Mouse (Mus musculus): ENCODE data around the gene Chtf18. TPM values are rescaled to one million over a fixed set of nuclear protein-coding genes. Genes with fewer than 3 reads are reported as not detected.

The Chtf18 gene
- polyA plus RNA-seq (2014; fragmentation: Illumina TruSeq; extraction: RNeasy Lipid Tissue Mini Kit (QIAGEN cat#74804); ENCODE audit: low read depth, low replicate concordance): not detected

DNA sequence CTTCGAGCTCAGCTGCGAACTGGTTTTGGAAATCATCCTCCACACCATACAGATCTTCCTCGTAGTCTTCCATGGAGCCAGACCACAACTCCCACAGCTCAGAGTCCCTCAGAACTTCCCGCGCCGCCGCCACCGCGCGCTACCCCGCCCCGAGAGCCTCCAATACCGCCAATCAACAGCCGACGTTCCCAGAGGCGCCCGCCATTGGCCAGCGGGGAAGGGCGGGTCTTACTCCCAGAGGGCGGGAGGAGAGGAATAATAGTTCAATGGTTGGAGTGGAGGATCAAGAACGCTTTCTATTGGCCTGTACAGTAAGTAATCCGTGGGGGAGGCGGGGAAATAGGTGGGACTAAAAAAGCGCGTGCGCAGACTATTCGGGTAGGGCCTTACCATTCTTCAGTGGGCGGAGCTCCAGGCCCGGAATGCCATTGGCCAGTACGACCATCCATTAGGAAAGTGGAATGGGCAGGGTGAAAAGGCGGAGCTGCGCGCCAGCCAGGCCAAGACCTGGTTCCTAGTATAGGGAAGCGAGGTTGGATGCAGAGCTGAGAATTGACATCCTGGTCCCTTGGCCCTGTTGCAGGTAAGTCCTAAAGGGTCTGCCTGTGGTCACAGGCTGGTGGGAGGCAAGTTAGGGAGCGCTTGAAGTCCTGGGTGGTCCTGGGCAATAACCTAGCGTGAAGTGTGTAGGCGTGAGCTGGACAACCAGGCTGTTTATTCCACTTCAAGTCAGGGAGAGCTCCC lies at the start of gene Chtf18, which contains the start of gene Rpusd1:
Gene Chtf18 (minus strand): TSS at position 155 of the 744 bp plus-strand sequence.
Gene Rpusd1 (plus strand): TSS at position 406 of the 744 bp plus-strand sequence.

DNA sequence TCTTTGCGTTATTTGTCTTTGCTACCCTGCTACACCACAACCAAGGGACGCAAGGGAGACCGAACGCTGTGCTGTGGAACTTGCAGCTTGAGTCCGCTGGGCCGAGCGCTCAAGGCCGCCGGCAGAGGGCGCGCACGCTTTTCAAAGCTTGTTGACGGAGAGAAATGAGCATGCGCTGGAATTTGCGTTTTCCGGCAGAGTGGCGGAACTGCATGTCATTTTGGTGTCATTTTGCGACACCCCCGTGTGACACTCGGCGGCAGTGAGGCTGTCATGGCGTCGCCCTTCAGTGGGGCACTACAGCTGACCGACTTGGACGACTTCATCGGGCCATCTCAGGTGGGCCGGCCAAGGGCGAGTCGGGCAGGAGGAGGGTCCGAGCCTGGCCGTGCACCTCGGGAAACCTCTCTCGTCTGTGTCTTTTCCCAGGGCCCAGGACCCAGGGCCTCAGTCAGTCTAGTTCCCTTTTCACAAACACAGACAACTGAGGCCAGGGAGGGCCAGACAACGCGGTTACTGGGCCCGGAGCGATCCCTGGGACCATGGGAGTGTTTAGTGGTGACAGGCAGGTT lies 46.4 kb upstream of the Chtf18 start, which contains the start of gene Narfl:
Gene Narfl (plus strand): TSS at position 228 of the 572 bp plus-strand sequence.

DNA sequence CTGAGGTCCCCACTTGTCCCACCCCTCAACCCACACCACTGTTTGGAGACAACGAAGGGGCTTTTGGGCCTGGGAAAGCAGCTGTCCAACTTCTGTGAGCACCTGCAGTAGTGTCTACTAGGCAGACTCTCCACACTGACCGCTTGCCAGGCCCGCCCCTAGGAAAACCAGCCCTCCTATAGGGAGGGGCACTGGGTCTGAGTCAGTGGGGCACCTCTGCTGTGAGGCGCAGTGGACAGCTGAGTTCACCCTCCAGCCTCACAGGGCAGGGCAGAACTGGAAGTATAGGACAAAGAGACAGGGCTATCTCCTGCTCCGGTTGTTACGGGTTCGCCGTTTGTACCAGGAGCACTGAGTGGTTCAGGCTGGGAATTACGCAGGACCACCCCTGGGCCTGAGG lies 27.0 kb upstream of the Chtf18 start, which contains the start of gene Msln:
Gene Msln (minus strand): TSS at position 138 of the 400 bp plus-strand sequence.

DNA sequence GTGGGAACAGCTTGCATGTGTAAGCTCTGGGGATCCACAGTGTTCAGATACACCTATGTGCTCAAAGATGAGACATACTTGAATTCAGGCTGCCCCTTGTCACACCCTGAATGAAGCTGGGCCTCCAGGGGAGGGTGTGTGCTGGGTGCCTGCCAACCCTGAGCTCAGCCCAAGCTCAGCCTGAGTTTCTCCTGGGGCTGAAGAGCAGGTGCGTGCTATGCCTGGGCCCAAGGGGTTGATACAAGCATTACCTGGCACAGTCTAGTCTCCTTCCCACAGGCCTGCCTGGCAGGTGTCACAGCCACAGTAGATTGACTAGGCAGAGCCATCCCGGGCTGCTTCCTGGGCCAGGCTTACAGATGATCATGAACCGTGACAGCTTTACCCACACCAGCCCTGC lies 8.5 kb upstream of the Chtf18 start, which contains the start of gene Mslnl:
Gene Mslnl (plus strand): TSS at position 298 of the 400 bp plus-strand sequence.

DNA sequence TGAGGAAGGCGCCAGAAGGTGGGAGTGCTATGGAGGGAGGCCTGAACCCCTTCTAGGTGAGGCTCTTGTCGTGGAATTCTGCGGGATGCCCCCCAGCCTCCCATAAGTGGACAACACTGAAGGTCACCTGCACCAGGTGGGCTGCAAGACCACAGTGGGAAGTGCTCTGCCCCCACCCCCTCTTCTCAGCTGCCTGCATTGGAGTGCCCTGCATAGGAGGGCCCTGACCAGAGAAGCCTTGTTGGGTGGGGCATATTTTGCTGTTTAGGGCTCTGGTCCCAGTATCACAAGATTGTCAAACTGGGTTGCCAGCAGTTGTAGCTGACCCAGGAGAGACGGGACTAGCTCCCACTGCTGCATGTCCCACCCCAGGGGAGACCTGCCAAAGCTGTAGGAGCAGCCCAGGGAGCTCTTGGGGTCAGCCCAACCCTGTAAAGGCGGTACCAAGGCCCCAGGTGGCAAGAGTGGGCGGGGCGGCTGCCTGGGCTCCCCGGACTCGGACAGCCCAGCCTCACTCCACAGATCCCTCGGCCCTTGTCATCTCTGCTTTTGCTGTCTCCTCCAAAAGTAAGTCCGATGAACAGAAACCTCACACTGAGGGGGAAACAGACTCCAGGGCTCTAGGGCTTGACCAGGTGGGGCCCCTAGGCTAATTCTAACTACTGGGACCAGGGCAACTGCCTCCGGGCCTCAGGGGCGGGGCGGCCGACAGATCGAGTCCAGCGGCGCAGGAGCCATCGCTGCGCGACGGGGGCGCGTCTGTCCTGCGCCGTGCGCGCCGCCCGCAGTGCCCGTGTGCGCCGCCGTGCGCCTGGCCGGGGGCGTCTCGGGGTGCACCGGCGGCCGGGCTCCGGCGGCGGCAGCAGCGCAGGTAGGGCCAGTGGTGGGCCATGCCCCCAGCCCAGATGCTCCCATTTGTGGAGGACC lies 10.2 kb downstream of the Chtf18 start, which contains the start of gene Gng13:
Gene Gng13 (plus strand): TSS at position 461 of the 927 bp plus-strand sequence.

Other genes starting within 250 kb of the Chtf18 start
- gene Sstr5, start 230.1 kb downstream of the Chtf18 start, polyA plus RNA-seq (2014; fragmentation: Illumina TruSeq; extraction: RNeasy Lipid Tissue Mini Kit (QIAGEN cat#74804); ENCODE audit: low read depth, low replicate concordance): not detected
- not detected for gene Sox8, start 156.7 kb downstream of the Chtf18 start, polyA plus RNA-seq (2014; fragmentation: Illumina TruSeq; extraction: RNeasy Lipid Tissue Mini Kit (QIAGEN cat#74804); ENCODE audit: low read depth, low replicate concordance)
- gene Lmf1, start 148.3 kb downstream of the Chtf18 start, polyA plus RNA-seq (2014; fragmentation: Illumina TruSeq; extraction: RNeasy Lipid Tissue Mini Kit (QIAGEN cat#74804); ENCODE audit: low read depth, low replicate concordance): 2.1 TPM
- not detected for gene Gng13, start 10.2 kb downstream of the Chtf18 start, polyA plus RNA-seq (2014; fragmentation: Illumina TruSeq; extraction: RNeasy Lipid Tissue Mini Kit (QIAGEN cat#74804); ENCODE audit: low read depth, low replicate concordance)
- gene Rpusd1, start 251 bp upstream of the Chtf18 start, polyA plus RNA-seq (2014; fragmentation: Illumina TruSeq; extraction: RNeasy Lipid Tissue Mini Kit (QIAGEN cat#74804); ENCODE audit: low read depth, low replicate concordance): not detected
- gene Mslnl, start 8.6 kb upstream of the Chtf18 start, polyA plus RNA-seq (2014; fragmentation: Illumina TruSeq; extraction: RNeasy Lipid Tissue Mini Kit (QIAGEN cat#74804); ENCODE audit: low read depth, low replicate concordance): not detected
- gene Msln, start 27.0 kb upstream of the Chtf18 start, polyA plus RNA-seq (2014; fragmentation: Illumina TruSeq; extraction: RNeasy Lipid Tissue Mini Kit (QIAGEN cat#74804); ENCODE audit: low read depth, low replicate concordance): 0.53 TPM
- gene Narfl, start 46.4 kb upstream of the Chtf18 start, polyA plus RNA-seq (2014; fragmentation: Illumina TruSeq; extraction: RNeasy Lipid Tissue Mini Kit (QIAGEN cat#74804); ENCODE audit: low read depth, low replicate concordance): 2.1 TPM
- gene Haghl, start 58.3 kb upstream of the Chtf18 start, polyA plus RNA-seq (2014; fragmentation: Illumina TruSeq; extraction: RNeasy Lipid Tissue Mini Kit (QIAGEN cat#74804); ENCODE audit: low read depth, low replicate concordance): not detected
- not detected for gene Ccdc78, start 59.2 kb upstream of the Chtf18 start, polyA plus RNA-seq (2014; fragmentation: Illumina TruSeq; extraction: RNeasy Lipid Tissue Mini Kit (QIAGEN cat#74804); ENCODE audit: low read depth, low replicate concordance)
- 0.32 TPM for gene Fam173a, start 65.5 kb upstream of the Chtf18 start, polyA plus RNA-seq (2014; fragmentation: Illumina TruSeq; extraction: RNeasy Lipid Tissue Mini Kit (QIAGEN cat#74804); ENCODE audit: low read depth, low replicate concordance)
- gene AC134908.4, start 68.2 kb upstream of the Chtf18 start, polyA plus RNA-seq (2014; fragmentation: Illumina TruSeq; extraction: RNeasy Lipid Tissue Mini Kit (QIAGEN cat#74804); ENCODE audit: low read depth, low replicate concordance): 1.6 TPM
- gene Metrn, start 69.7 kb upstream of the Chtf18 start, polyA plus RNA-seq (2014; fragmentation: Illumina TruSeq; extraction: RNeasy Lipid Tissue Mini Kit (QIAGEN cat#74804); ENCODE audit: low read depth, low replicate concordance): not detected
- not detected for gene Fbxl16, start 81.7 kb upstream of the Chtf18 start, polyA plus RNA-seq (2014; fragmentation: Illumina TruSeq; extraction: RNeasy Lipid Tissue Mini Kit (QIAGEN cat#74804); ENCODE audit: low read depth, low replicate concordance)
- 0.64 TPM for gene Wdr24, start 96.2 kb upstream of the Chtf18 start, polyA plus RNA-seq (2014; fragmentation: Illumina TruSeq; extraction: RNeasy Lipid Tissue Mini Kit (QIAGEN cat#74804); ENCODE audit: low read depth, low replicate concordance)
- gene Jmjd8, start 101.4 kb upstream of the Chtf18 start, polyA plus RNA-seq (2014; fragmentation: Illumina TruSeq; extraction: RNeasy Lipid Tissue Mini Kit (QIAGEN cat#74804); ENCODE audit: low read depth, low replicate concordance): 5.3 TPM
- gene Stub1, start 106.0 kb upstream of the Chtf18 start, polyA plus RNA-seq (2014; fragmentation: Illumina TruSeq; extraction: RNeasy Lipid Tissue Mini Kit (QIAGEN cat#74804); ENCODE audit: low read depth, low replicate concordance): 5.4 TPM
- not detected for gene Rhbdl1, start 109.9 kb upstream of the Chtf18 start, polyA plus RNA-seq (2014; fragmentation: Illumina TruSeq; extraction: RNeasy Lipid Tissue Mini Kit (QIAGEN cat#74804); ENCODE audit: low read depth, low replicate concordance)
- not detected for gene Gm20683, start 114.3 kb upstream of the Chtf18 start, polyA plus RNA-seq (2014; fragmentation: Illumina TruSeq; extraction: RNeasy Lipid Tissue Mini Kit (QIAGEN cat#74804); ENCODE audit: low read depth, low replicate concordance)
- gene Rhot2, start 117.4 kb upstream of the Chtf18 start, polyA plus RNA-seq (2014; fragmentation: Illumina TruSeq; extraction: RNeasy Lipid Tissue Mini Kit (QIAGEN cat#74804); ENCODE audit: low read depth, low replicate concordance): 9.5 TPM
- gene Wdr90, start 134.1 kb upstream of the Chtf18 start, polyA plus RNA-seq (2014; fragmentation: Illumina TruSeq; extraction: RNeasy Lipid Tissue Mini Kit (QIAGEN cat#74804); ENCODE audit: low read depth, low replicate concordance): 0.45 TPM
- 3.8 TPM for gene Mcrip2, start 141.3 kb upstream of the Chtf18 start, polyA plus RNA-seq (2014; fragmentation: Illumina TruSeq; extraction: RNeasy Lipid Tissue Mini Kit (QIAGEN cat#74804); ENCODE audit: low read depth, low replicate concordance)
- 13.0 TPM for gene Mettl26, start 147.7 kb upstream of the Chtf18 start, polyA plus RNA-seq (2014; fragmentation: Illumina TruSeq; extraction: RNeasy Lipid Tissue Mini Kit (QIAGEN cat#74804); ENCODE audit: low read depth, low replicate concordance)
- not detected for gene Wfikkn1, start 153.4 kb upstream of the Chtf18 start, polyA plus RNA-seq (2014; fragmentation: Illumina TruSeq; extraction: RNeasy Lipid Tissue Mini Kit (QIAGEN cat#74804); ENCODE audit: low read depth, low replicate concordance)
- gene Rab40c, start 192.3 kb upstream of the Chtf18 start, polyA plus RNA-seq (2014; fragmentation: Illumina TruSeq; extraction: RNeasy Lipid Tissue Mini Kit (QIAGEN cat#74804); ENCODE audit: low read depth, low replicate concordance): 0.74 TPM
- gene Pigq, start 217.5 kb upstream of the Chtf18 start, polyA plus RNA-seq (2014; fragmentation: Illumina TruSeq; extraction: RNeasy Lipid Tissue Mini Kit (QIAGEN cat#74804); ENCODE audit: low read depth, low replicate concordance): 14.8 TPM
- not detected for gene Nhlrc4, start 217.5 kb upstream of the Chtf18 start, polyA plus RNA-seq (2014; fragmentation: Illumina TruSeq; extraction: RNeasy Lipid Tissue Mini Kit (QIAGEN cat#74804); ENCODE audit: low read depth, low replicate concordance)
- not detected for gene A930017K11Rik, start 225.1 kb upstream of the Chtf18 start, polyA plus RNA-seq (2014; fragmentation: Illumina TruSeq; extraction: RNeasy Lipid Tissue Mini Kit (QIAGEN cat#74804); ENCODE audit: low read depth, low replicate concordance)

Measured in liver, adult 10 weeks (tissue).